Mouse (Mus musculus) R1 (cell line): ENCODE results near the gene Pde10a.
A peak's percentile ranks its signal among the peaks of the same experiment; 100 is the strongest.

Experiments used
- DNase-seq: peaks from one replicate; pipeline ENCODE4 v3.0.0-alpha.2; 2018; ENCODE audit warnings: low read depth, low spot score

The Pde10a gene

GRCm38 (mm10) chr17:9032362-9033044, 507.3 kb downstream of the Pde10a start:
- DNase-seq = no peak

GRCm38 (mm10) chr17:9033511-9033910, 508.3 kb downstream of the Pde10a start:
- DNase-seq = no peak

DNA sequence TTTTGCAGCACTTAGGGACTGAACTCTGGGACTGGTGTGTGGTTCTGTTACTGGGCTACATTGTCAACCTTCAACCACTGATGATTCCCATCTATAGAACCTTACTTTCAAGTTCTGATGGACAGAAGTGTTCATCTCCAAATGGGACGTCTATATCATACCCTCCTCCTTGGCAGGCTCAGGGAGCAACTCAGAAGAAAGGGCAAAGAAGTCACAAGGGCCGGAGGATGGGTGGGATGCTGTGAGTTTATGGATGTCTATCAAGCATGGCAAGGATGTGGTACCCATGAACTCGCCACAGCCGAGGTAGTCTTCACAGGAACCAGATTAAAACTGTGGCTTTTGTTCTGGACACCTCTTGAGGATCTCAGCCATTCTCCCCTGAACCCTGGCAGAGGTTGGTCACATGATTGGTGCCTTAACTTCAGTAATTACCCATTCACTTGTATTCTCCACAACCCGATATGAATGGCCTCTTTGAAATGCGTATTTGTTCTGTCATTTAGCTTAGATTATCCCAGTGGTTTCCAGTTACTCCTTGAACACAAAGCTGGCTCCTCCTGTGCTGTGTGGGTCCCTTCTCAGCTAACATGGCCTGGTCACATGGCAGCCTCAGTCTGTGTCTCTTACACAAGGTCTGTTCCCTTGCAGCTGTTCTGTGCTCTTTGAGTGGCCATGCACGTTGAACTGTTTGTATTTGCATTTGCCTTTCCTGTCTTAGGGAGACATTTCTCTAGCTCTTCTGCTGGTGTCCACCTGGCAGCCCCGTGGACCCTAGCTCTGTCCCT, 510.6 kb downstream of the Pde10a start:
- peak; percentile 18 for DNase-seq
